ENCODE assay signal across 31 mouse cellular contexts in the genomic region with DNA sequence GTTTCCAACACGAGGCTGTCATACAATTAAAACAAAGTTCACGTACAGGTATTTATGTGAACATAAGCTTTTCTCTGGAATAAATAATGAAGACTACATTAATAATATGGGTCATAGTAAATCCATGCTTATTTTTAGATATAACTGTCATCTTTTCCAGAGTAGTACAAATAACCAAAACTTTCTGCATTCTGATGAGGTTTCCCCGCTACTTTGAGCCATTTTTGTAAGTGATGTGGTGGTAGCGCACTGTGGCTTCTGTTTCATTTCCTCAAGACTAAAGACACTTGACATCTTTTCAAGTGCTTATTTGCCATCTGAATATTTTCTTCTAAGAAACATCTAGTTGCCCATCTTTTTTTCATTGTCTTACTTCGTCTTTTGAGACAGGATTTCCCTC.
"Had no signal": no experiment of that assay in that cellular context is flagged by ENCODE, and none has a peak within 500 bp of the region (broad histone marks: within the 10 kb centered on the region; RNA-seq: fewer than 3 reads in every experiment).

No protein-coding gene starts in this region.

- DNase-seq: heart, postnatal 10 days; heart, postnatal 14 days; heart, postnatal 36 days; heart, postnatal 4 days; kidney, adult 11 months; kidney, adult 18-20 months; kidney, adult 2 months; kidney, adult 8-10 months; kidney, adult 9 months; kidney, postnatal 10 days; kidney, postnatal 14 days; kidney, postnatal 25 days; kidney, postnatal 36 days; kidney, postnatal 4 days; layer of hippocampus, adult 9-11 months; layer of hippocampus, postnatal 36 days had no signal

- H3K4me2 ChIP-seq: heart, embryonic 11.5 days; heart, embryonic 12.5 days; heart, embryonic 13.5 days; heart, embryonic 15.5 days; hindbrain, embryonic 12.5 days; hindbrain, embryonic 13.5 days; hindbrain, embryonic 14.5 days; hindbrain, embryonic 15.5 days; intestine, embryonic 15.5 days; kidney, embryonic 15.5 days had no signal

- H3K9me3 ChIP-seq: heart, embryonic 10.5 days; heart, embryonic 12.5 days; heart, embryonic 13.5 days; heart, embryonic 15.5 days; hindbrain, embryonic 10.5 days; hindbrain, embryonic 12.5 days; hindbrain, embryonic 13.5 days; hindbrain, embryonic 15.5 days; intestine, embryonic 15.5 days; kidney, embryonic 15.5 days had no signal

- H3K9ac ChIP-seq: heart, embryonic 12.5 days; heart, embryonic 13.5 days; heart, embryonic 15.5 days; hindbrain, embryonic 12.5 days; hindbrain, embryonic 13.5 days; hindbrain, embryonic 14.5 days; hindbrain, embryonic 15.5 days; intestine, embryonic 15.5 days; kidney, embryonic 15.5 days had no signal

- H3K4me3 ChIP-seq: heart, embryonic 10.5 days; heart, embryonic 12.5 days; heart, embryonic 13.5 days; heart, embryonic 15.5 days; hindbrain, embryonic 10.5 days; hindbrain, embryonic 12.5 days; hindbrain, embryonic 13.5 days; hindbrain, embryonic 15.5 days; intestine, embryonic 15.5 days; kidney, embryonic 15.5 days; layer of hippocampus, adult 2 months had no signal

- H3K27me3 ChIP-seq: heart, embryonic 12.5 days; heart, embryonic 13.5 days; heart, embryonic 15.5 days; hindbrain, embryonic 12.5 days; hindbrain, embryonic 13.5 days; hindbrain, embryonic 15.5 days; intestine, embryonic 15.5 days; kidney, embryonic 15.5 days had no signal

- H3K27ac ChIP-seq: heart, embryonic 10.5 days; heart, embryonic 13.5 days; heart, embryonic 15.5 days; hindbrain, embryonic 10.5 days; hindbrain, embryonic 12.5 days; hindbrain, embryonic 13.5 days; hindbrain, embryonic 14.5 days; hindbrain, embryonic 15.5 days; hindbrain, postnatal 0 days; intestine, embryonic 15.5 days; kidney, embryonic 15.5 days; kidney, postnatal 0 days; layer of hippocampus, adult 2 months had no signal
